Mouse (Mus musculus) layer of hippocampus, adult 8-10 months (tissue): ENCODE results near the gene Fam166a. TPM values are rescaled to one million over a fixed set of nuclear protein-coding genes. Genes with fewer than 3 reads are reported as not detected.

Source experiments
- DNase-seq, 2 experiments: peaks; one replicate each; pipeline ENCODE4 v3.0.0; 2022; ENCODE audit warnings: low spot score in 2 of 2
- total RNA-seq, 4 experiments: library from RNA; stranded (reverse); gene quantifications; 2 replicates each; pipeline ENCODE4 v1.2.4; 2022

Fam166a gene
- total RNA-seq, 4 experiments from 2014 or later: not detected

DNA sequence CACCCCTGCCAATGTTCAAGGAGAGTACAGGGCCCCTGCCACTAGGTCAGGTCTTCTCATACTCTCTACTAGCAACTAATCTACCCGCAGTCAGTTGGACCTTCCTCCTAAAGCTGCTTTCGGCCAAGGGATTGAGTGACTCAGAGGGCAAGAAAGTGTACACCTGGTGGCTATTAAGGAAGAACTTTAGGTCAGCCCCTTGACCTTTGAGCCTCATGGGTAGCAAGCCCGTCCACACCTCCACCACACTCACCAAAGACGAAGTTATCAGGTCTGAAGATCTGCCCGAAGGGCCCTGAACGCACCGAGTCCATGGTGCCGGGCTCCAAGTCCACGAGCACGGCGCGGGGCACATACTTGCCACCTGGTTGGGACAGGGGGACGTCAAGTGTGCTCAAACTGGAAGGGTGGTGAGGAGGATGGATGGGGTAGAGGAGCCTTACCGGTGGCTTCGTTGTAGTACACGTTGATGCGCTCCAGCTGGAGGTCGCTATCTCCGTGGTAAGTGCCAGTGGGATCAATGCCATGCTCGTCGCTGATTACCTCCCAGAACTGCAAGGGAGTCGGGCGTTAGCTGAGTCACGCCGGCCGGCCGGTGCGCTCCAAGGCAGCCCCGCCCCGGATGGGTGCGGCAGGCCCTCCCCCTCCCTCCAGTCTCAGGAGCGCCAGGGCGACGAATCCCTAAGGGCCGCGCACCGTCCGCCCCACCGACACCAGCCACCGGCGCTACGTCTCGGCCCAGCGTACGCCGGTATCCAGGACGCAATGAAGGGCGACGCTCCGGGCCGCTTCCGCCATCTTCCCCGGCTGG is 5.3 kb downstream of the Fam166a start:
- peak; percentile 67 for DNase-seq

DNA sequence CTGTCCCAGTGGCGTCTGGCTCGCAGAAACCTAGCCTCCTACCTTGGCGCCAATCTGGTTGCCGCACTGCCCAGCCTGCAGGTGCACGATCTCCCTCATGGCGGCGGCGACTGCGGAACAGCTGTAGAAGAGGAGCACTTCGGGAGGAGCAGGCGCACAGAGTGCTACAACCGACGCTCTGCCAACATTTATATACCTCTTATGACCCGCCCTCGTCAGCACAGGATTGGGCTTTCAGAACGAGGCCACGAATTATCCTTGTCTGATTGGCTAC is 5.9 kb downstream of the Fam166a start, which contains the start of gene Tubb4b:
Tubb4b (minus strand) TSS at position 211 of the 274 bp plus-strand sequence.
- no peak for DNase-seq

DNA sequence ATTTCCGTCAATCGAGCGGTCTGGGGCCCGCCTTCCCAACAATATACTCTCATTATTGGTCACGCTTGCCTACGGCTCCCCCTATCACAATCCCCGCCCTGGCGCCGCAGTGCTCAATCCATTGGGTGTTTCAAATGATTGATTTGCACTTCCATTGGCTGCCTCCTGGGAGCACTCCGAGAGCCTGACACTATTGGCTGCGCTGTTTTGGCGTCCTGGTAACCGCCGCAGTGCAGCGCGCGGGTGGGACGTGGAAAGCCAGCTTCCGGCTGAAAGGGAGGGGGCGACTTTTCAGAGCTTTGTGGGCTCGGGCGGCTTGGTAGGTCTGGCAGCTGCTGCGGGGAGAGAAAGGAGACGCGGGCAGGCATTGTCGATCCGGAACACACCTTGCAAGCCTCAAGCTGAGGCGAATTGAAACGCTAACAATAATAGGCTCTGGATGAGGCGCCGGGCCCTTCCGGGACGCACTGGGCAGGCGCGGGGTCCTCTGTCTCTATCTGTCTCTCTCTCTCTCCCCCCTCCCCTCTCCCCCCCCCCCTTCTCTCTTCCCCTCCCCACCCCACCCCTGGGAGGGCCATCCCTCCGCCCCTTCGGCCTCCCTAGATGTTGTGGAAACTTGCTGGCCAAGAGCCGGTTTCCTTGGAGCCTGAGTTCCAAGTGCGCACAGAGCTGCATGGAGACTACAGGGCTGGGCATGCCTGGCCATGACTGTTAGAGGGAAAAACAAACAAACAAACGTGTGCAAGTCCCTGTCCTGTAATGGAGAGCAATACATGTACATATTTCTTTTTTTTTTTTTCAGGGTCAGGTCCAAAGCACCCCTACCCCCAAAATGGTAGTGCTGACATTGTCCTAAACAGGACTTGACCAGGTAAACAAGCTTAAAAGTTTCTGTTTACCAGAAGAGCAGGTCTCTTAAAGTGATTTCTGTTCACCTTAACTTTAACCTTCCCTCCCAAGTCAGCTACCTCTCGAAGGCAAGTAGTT is 6.5 kb downstream of the Fam166a start:
- DNase-seq: peak; percentile 99 to 100

DNA sequence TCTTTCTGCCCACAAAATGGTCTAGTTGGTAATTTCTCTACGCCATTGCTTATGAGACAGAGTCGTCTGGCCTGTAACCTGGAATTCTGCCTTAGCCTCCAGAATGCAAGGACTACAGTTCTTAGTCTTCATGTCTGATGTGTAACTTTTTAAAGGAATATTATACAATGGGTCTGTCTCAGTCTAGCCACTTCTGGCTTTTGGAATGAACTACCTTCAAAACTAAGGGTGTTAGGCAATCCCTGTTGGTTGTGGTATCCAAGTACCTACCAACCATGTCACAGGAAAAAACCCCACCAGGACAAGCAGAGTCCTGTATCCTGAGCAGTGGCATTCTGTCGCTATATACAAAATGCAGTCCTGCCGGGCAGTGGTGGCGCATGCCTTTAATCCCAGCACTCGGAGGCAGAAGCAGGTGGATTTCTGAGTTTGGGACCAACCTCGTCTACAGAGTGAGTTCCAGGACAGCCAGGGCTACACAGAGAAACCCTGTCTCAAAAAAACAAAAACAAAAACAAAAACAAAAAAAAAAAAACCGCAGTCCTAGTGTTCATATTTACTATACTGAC is 7.3 kb downstream of the Fam166a start:
- no peak for DNase-seq

DNA sequence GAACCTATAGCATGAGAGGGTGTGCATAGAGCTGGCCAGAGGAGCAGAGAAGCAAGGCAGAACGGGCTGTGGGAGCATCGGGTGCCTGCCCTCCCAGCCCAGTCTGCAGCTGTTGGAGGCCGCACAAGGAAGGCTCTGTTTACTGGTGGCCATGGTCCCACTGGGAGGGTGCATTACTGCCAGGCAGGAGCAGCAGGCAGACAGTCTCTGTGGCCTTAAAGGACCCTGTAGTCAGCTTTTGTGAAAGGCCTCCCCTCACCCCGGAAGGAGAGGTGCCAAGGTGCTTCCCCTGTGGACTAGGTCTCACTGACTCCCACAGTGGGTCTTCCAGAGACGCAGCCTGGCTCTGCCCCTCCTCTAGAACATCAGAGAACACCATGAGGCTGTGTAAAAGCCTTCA is 8.3 kb downstream of the Fam166a start:
- DNase-seq: peak; percentile 66 to 74

DNA sequence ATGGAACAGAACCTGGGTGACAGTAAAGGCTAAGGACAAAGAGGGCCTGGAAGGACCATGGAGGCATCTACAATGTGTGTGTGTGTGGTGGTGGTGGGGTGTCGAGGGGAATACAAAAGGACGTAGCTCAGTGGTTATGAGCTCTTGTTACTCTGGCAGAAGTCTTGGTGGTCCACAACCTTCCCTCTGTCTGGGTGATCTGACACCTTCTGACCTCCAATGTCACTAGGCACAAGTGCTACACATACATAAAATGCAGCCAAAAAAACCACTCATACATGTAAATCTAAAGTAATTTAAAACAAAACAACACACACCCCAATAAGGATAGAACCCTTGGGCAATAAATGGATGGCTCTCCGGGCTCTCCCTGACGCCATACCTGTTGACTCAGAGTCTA is 8.9 kb downstream of the Fam166a start:
- no peak for DNase-seq

DNA sequence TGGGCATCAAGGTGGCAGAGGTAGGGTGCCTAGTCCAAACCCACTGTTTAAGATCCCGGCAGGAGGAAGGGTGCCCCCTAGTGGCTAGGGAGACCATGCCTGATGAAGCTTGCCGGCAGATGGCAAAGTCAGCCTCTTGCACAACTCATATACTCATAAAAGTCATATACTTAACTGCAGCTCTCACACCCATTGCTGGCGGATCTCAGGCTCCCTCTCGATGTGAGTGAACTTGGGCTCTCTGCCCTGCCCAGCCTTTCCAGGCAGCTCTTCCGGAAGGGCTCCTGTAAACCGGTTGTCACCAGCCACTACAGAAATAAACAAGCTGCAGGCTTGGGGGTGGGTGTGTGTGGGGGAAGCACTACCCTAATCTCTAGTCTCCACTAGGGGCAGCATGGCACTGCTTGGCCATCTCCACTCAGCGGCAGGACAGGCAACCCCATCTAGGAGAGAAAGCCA is 9.9 kb downstream of the Fam166a start:
- DNase-seq: peak; percentile 85 to 88

DNA sequence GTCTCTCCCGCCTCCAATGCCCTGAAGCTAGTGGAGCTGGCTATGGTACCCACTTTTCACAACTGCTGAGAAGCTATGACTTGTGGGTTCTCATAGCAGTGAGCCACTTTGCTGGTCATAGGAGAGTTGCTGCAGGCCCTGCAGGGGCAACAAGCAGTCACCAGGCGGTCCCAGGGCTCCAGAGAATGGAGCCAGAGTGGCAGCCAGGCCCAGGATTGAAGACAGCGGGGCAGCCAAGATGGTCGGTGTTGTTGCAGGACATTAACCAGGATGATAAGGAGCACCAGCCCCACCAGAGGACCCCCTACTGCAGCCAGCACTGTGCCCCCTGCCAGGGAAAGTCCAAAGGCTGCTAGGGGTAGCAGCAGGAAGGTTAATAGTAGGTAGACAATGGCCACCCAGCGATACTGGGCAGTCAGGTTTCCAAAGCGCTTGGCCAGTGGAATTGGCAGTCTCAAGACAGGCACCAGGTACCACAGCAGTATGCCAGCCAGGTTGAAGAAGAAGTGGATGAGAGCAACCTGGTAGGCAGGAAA is 10.5 kb downstream of the Fam166a start:
- DNase-seq: no peak

DNA sequence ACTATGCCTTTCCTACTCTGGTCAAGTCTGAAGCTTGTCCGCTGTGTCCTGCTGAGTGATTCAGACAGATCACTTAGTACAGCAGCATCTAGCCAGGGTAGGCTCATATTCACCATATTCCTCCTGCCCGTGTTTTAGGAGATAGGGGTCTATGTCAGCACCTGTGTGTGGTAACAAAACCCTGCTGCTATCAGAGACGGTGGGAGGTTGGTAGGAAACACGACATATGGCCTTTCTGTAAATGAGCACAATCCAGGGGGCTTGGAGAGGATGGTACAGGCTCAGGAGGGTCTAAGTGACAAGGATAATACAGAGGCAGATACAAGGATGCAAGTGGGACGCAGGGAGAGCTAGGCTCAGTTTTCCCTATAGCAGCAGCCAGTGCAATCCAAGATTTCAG is 11.0 kb downstream of the Fam166a start:
- DNase-seq: no peak

DNA sequence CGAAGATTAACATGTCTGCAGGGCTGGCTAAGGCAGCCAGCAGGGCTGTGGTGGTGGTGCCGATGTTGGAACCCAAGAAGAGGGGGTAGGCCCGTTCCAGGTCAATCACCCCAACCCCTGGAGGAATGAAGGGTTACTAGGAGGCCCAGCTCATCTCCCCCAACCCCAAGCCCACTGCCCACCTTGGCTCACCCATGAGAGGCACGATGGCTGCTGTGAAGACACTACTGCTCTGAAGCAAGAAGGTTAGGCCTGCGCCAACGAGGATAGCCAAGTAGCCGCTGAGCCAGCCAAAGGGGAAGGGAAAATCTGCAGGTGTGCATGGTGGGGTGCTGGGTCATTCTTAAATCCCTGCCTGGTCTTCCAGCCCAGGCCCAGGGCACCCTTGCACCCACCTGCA is 12.0 kb downstream of the Fam166a start:
- no peak for DNase-seq

DNA sequence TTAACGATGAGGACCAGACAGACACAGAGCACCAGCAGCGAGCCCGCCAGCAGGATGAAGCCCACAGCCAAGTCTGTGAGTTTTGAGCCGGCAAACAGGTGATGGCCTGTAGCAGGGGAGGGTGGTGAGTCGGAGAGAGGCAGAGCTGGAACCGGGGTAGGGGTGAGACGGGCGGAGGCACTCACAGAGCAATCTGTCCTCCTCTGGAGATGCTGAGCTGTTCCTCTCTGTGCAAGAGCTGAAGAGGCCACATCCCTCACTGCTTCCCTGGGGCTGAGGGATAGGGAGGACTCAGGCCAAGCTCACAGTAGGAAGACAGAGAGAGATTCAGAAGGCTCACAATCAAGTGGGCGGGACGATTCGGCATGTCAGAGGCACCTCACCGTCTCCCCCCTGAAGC is 12.5 kb downstream of the Fam166a start:
- DNase-seq: no peak

DNA sequence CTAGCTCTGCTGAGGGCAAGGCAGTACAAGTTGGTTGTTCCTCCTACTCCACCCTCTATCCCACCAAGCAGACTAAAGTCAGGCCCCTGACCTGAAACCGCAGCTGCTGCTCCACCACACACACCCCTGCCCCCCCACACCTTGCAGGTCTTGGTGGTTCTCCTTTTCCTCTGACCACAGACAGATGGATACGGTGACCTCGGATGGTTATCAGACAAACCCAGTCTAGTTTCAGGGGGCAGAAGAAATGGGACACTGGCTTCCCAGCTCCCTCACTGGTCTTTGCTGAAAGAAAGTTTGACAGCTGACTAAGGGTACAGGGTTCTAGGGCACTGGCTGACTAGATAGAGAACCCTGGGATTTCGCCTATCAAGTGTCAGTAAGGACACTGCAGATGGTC is 14.9 kb downstream of the Fam166a start:
- no peak for DNase-seq

DNA sequence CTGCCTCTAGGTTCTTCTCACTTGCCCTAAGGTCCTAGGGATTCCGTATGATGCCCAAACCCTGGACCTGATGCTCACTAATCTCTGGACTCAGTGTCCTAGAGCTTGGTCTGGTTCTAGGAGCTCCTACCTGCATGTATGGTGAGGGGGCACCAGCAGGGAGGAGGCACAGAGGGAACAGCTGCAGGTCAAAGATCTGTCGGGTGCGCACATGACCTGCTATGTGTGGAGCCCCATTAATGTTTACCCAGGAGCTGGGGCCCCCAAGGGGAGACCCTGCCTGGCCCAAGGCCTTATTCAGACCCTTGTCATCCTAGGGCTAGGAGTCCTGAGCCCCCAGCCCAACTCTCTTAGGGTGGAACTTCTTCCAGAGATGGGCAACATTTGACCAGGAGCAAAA is 15.5 kb downstream of the Fam166a start, which contains the start of gene Slc34a3:
Slc34a3 (minus strand) TSS at position 315 of the 400 bp plus-strand sequence.
- no peak for DNase-seq

DNA sequence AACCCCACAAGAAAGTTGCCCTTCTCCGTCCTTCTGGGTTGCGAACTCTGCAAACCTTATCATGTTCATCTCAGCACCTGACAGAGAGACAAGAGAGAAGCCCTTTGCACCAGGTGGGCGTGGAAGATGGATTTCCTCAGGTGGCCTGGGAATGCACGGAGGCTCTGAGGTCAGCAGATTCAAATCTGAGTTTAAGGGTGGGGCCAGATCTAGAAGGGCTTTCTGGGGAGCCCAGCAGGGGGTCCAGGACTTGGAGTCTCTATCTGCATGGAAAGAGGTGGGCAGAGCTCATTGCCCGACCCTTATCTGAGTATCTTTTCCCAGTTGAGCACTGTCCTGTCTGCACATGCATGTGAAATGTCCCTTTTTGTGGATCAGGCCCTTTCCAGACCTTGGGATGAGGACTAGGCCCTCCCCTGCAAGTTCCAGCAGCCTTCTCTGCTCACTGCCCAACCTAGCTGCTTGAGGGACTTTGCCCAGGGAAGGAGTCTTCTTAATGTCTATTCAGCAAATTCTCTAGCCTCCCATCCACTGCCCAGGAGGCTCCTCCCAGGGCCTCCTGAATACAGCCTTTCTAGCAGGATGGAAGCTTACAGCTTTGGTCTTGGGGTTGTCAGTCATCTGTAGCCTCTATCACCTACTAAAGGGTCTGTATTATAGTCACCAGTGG is 16.1 kb downstream of the Fam166a start:
- DNase-seq: no peak

DNA sequence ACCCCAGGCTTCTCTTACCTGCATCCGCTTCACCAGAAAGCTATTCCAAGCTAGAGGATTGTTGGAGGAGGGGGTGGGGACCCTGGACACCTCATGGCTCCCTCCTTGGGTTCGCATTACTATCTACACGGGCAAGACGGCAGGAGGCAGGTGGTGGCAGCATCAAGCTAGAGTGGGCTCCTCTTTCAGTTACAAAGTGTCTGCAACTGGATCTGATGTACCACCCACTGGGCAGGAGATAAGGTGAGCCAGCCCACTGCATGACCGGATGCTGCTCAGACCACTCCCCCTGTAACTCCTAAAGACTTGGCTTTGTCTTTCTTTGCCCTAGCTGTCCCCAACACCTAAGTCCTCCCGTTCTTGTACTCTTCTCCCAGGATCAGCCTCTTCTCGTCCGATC is 18.1 kb downstream of the Fam166a start, which contains the start of gene Rnf224:
Rnf224 (minus strand) TSS at position 174 of the 400 bp plus-strand sequence.
- no peak for DNase-seq

DNA sequence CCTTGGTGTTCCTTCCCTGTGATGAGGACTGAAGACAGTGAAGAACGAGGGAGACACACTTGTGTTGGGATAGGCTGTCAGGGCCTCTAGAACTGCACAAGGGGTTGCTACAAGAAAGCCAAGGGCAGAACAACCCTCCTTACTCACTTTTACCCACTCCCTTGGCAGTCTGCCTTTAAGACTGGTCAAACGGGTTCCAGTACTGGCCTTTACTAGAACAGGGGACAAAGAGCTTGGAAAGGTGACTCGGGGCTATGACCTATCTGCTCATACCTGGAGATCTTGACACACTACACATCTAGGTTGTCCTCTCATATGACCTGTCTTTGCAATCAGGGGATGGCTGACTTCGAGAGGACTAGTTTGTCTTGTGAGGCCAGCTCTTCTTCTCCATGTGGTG is 19.0 kb downstream of the Fam166a start:
- DNase-seq: no peak

DNA sequence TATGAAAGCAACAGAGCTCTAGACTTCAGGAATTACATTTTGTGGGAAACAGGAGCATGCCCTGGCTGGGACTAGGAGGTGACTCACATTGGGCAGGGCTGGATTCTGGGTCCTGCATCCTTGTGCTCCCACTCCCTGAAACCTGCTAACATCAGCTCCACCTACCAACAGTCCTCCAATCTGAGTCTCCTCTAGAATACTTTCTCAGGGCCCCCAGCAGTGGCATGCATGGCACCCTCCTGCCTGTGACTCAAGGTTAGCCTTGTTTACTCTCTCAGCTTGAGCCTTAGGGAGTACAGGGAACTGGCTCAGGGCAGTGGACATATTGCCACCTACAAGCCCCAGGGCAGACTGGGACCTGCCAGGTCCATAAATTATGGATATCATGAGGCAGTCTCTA is 19.6 kb downstream of the Fam166a start:
- no peak for DNase-seq

DNA sequence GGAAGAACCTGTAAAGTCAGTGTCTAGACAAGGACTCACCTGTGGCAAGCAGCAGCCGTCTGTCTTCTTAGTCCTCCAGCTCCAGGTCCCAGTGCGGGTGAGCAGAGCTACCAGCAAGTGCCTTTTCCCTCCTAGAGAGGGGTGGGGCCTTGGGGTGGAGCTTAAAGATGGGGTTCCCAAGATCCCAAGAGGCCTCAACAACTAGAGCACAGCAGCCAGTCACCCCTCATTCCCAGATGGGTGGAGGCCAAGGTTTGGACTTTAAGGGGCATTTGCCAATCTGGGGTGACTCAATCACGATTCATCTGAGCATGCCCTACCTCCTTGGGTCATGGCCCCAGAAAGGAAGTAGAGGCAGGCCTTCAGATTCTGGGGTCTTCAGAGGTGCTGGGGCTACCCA is 21.2 kb downstream of the Fam166a start:
- no peak for DNase-seq

DNA sequence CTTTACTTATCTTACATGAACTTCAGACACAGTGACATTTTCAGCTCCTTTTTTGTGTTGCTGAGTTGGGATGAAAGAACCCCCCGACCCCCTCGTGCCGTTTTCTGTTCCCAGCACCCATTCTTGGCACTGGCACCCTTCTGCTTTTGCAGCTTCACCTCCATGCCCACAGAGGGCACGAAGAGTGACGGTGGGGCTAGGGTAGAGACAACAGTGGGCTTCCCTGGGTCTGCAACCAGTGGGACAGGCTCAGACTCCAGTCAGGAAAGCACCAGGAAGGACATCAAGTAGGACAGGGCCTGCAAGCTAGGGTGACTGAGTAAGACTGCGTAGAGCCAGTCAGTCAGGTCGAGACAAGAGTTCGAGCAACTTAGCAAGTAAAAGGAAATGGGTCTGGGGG is 21.8 kb downstream of the Fam166a start:
- no peak for DNase-seq

DNA sequence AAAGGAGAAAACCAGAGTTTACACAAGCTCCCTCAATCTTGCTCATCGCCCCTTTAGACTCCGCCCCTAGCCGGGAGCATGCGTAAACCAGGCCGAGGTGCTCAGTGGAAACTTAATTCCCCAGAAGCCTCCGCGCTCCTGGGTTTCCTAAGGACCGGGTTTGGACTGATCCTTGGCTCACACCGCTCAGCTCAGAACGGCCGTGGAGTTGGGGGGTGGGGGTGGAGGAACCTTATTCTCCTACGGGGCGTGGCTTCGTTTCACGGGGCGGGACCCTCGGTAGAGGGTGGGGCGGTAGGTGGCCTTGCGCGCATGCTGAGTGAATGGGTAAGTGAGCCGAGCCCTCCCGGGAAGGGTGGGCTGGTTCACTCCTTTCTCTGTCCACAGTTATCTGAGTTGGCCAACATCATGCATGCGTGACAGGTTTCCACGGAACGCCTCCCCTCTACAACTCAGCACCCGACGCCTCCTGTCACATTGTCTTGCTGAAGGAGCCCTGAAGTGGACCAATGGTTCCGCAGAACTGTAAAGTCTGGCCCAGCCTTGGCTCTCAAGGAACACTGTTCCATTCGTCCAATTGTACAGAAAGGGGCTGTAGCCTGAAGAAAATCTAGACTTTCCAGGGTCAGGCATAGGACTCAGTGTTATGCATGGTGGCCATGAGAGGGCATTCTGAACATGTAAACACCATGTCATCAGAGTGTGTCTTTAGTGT is 22.3 kb downstream of the Fam166a start:
- peak; percentile 60 to 64 for DNase-seq

DNA sequence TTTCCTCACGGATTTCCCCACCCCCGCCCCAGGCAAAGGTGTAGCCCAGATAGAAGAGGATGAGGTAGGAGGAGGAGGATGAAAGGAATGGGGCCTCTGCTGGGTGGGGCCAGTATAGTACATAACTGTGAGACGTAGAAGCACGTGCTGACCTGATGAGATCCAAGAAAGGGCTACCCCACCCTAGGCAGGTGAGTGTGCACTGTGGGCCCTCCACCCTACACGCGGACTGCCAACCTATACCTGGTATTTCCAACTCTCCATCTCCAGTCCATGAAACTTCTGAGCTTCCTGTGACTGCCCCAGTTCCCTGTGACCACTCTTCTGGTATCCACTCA is 22.9 kb downstream of the Fam166a start:
- no peak for DNase-seq
